ENCODE assay signal across 8 mouse cellular contexts in genomic region chrX:75415936-75416785, GRCm38 (mm10). TPM values are rescaled to one million over a fixed set of nuclear protein-coding genes. Genes with fewer than 3 reads are reported as not detected.
A peak's percentile ranks its signal among the peaks of the same experiment; 100 is the strongest.
DNase-seq lines count a peak whose midpoint lies in the region; ATAC-seq lines count a peak whose summit lies in the region.

Gene Cmc4 (minus strand): TSS chrX:75416584.
Gene Mtcp1 (minus strand): TSS chrX:75416588.
Gene Brcc3 (plus strand): TSS chrX:75416628.

- intact Hi-C loops in left cerebral cortex, postnatal 10 days (cut with DNase I) = no loop called here

- ATAC-seq in inflammation-experienced regulatory T-cells, adult 6 months = peak; percentile 98
- ATAC-seq in megakaryocyte-erythroid progenitor cell, adult 5-6 weeks (replicated peaks; ENCODE audit: low FRiP score, low TSS enrichment, poor library complexity, severe bottlenecking) = peak; percentile 100

- peak; percentile 88 for DNase-seq in adipocyte (ENCODE audit: low spot score)
- peak; percentile 92 for DNase-seq in embryo, embryonic 10 days (ENCODE audit: low spot score)
- peak; percentile 78 for DNase-seq in gastrocnemius, postnatal 10 days
- peak; percentile 78 to 92 for DNase-seq in left cerebral cortex, postnatal 10 days (ENCODE audit: extremely low spot score in 1 of 2, low spot score in 2 of 2)
- peak; percentile 85 for DNase-seq in right cerebral cortex, postnatal 25 days
- peak; percentile 82 to 84 for DNase-seq in urinary bladder, postnatal 4 days (ENCODE audit: low spot score in 2 of 2)

RNA-seq across cellular contexts. Expression of gene Cmc4, which starts in this region (rescaled TPM):
- 1 to 10 TPM; 5.7 to 5.9 TPM for total RNA-seq in gastrocnemius, postnatal 10 days (2021)
- polyA plus RNA-seq in inflammation-experienced regulatory T-cells, adult 6 months (2017; shearing (Covaris generic)) = 10 to 100 TPM; 16.4 to 20.4 (median 19.4) TPM
- 10 to 100 TPM; 10.9 to 14.8 TPM for total RNA-seq in left cerebral cortex, postnatal 10 days (2021)
- 19.3 and 35.7 TPM in 2 replicates for total RNA-seq in megakaryocyte-erythroid progenitor cell, adult 5-6 weeks (2014; fragmentation: Nextera tagmentation)
- 9.0 and 25.6 TPM in 2 replicates for total RNA-seq in megakaryocyte-erythroid progenitor cell, adult 5-6 weeks (2017)

RNA-seq across cellular contexts. Expression of gene Mtcp1, which starts in this region (rescaled TPM):
- 1 to 10 TPM; 2.9 to 6.6 TPM for total RNA-seq in gastrocnemius, postnatal 10 days (2021)
- 1 to 10 TPM; 6.9 to 9.4 (median 8.4) TPM for polyA plus RNA-seq in inflammation-experienced regulatory T-cells, adult 6 months (2017; shearing (Covaris generic))
- total RNA-seq in left cerebral cortex, postnatal 10 days (2021) = 1 to 10 TPM; 6.6 to 7.2 TPM
- 6.2 and 16.3 TPM in 2 replicates for total RNA-seq in megakaryocyte-erythroid progenitor cell, adult 5-6 weeks (2014; fragmentation: Nextera tagmentation)
- 7.4 and 14.3 TPM in 2 replicates for total RNA-seq in megakaryocyte-erythroid progenitor cell, adult 5-6 weeks (2017)

RNA-seq across cellular contexts. Expression of gene Brcc3, which starts in this region (rescaled TPM):
- total RNA-seq in gastrocnemius, postnatal 10 days (2021) = 10 to 100 TPM; 17.4 to 21.3 TPM
- polyA plus RNA-seq in inflammation-experienced regulatory T-cells, adult 6 months (2017; shearing (Covaris generic)) = 100 to 1,000 TPM in 1 of 3 experiments, 10 to 100 TPM in 2; 49.6 to 100 (median 76.0) TPM
- 10 to 100 TPM; 35.6 to 36.1 TPM for total RNA-seq in left cerebral cortex, postnatal 10 days (2021)
- 40.1 and 40.2 TPM in 2 replicates for total RNA-seq in megakaryocyte-erythroid progenitor cell, adult 5-6 weeks (2014; fragmentation: Nextera tagmentation)
- total RNA-seq in megakaryocyte-erythroid progenitor cell, adult 5-6 weeks (2017) = 35.2 and 45.3 TPM in 2 replicates

Comparison
In these comparisons a context has a peak if more than half of its experiments do, and no peak if none do; other contexts are left out.
1. Peak in every context shown above with its lines: DNase-seq and ATAC-seq.